Mouse (Mus musculus): ENCODE data around the gene Tmem131l.

Tmem131l gene

GRCm38 (mm10) chr3:84039646-84040475 lies at the start of gene Tmem131l:
TSS of gene Tmem131l (minus strand) at chr3:84040175.
- DNase-seq (ENCODE audit: low spot score in 2 of 2), result peak; percentile 76 to 92

- DNase-seq (ENCODE audit: low spot score in 2 of 2), result no peak
These were observed 46.9 kb upstream of the Tmem131l start for GRCm38 (mm10) chr3:84086921-84087320.

GRCm38 (mm10) chr3:84086337-84086736 lies 46.4 kb upstream of the Tmem131l start:
- no peak for DNase-seq (ENCODE audit: low spot score in 2 of 2)

- no peak for DNase-seq (ENCODE audit: low spot score in 2 of 2)
These were observed 45.5 kb upstream of the Tmem131l start for GRCm38 (mm10) chr3:84085429-84085828.

- DNase-seq (ENCODE audit: low spot score in 2 of 2), result no peak
These were observed 41.3 kb upstream of the Tmem131l start for GRCm38 (mm10) chr3:84081208-84081722.

GRCm38 (mm10) chr3:84080074-84080473 lies 40.1 kb upstream of the Tmem131l start:
- DNase-seq (ENCODE audit: low spot score in 2 of 2), result no peak

GRCm38 (mm10) chr3:84077505-84077904 lies 37.5 kb upstream of the Tmem131l start:
- DNase-seq (ENCODE audit: low spot score in 2 of 2), result no peak

- no peak for DNase-seq (ENCODE audit: low spot score in 2 of 2)
These were observed 36.8 kb upstream of the Tmem131l start for GRCm38 (mm10) chr3:84076543-84077332.

GRCm38 (mm10) chr3:84075516-84075915 lies 35.5 kb upstream of the Tmem131l start:
- DNase-seq (ENCODE audit: low spot score in 2 of 2), result no peak

GRCm38 (mm10) chr3:84074777-84075176 lies 34.8 kb upstream of the Tmem131l start:
- no peak for DNase-seq (ENCODE audit: low spot score in 2 of 2)

GRCm38 (mm10) chr3:84071641-84072040 lies 31.7 kb upstream of the Tmem131l start:
- DNase-seq (ENCODE audit: low spot score in 2 of 2), result no peak

- no peak for DNase-seq (ENCODE audit: low spot score in 2 of 2)
These were observed 30.8 kb upstream of the Tmem131l start for GRCm38 (mm10) chr3:84070811-84071210.

GRCm38 (mm10) chr3:84068831-84069709 lies 29.1 kb upstream of the Tmem131l start:
- DNase-seq (ENCODE audit: low spot score in 2 of 2), result no peak

- no peak for DNase-seq (ENCODE audit: low spot score in 2 of 2)
These were observed 25.9 kb upstream of the Tmem131l start for GRCm38 (mm10) chr3:84065825-84066224.

GRCm38 (mm10) chr3:84063369-84063914 lies 23.5 kb upstream of the Tmem131l start:
- no peak for DNase-seq (ENCODE audit: low spot score in 2 of 2)

GRCm38 (mm10) chr3:84061523-84062453 lies 21.8 kb upstream of the Tmem131l start:
- DNase-seq (ENCODE audit: low spot score in 2 of 2), result no peak

GRCm38 (mm10) chr3:84060946-84061345 lies 21.0 kb upstream of the Tmem131l start:
- no peak for DNase-seq (ENCODE audit: low spot score in 2 of 2)

- no peak for DNase-seq (ENCODE audit: low spot score in 2 of 2)
These were observed 20.2 kb upstream of the Tmem131l start for GRCm38 (mm10) chr3:84060128-84060527.

- DNase-seq (ENCODE audit: low spot score in 2 of 2), result no peak
These were observed 19.7 kb upstream of the Tmem131l start for GRCm38 (mm10) chr3:84059676-84060075.

GRCm38 (mm10) chr3:84059261-84059660 lies 19.3 kb upstream of the Tmem131l start:
- DNase-seq (ENCODE audit: low spot score in 2 of 2), result no peak

Data from cerebellum, postnatal 4 days (tissue).